Mouse (Mus musculus) CH12.LX (cell line): Measurements from ENCODE around the gene Btbd9. TPM values are rescaled to one million over a fixed set of nuclear protein-coding genes. Genes with fewer than 3 reads are reported as not detected.

Experiments used
- DNase-seq: peaks from one replicate; pipeline ENCODE4 v3.0.0-alpha.2; 2013; ENCODE audit errors: extremely low read depth
- H3K27ac ChIP-seq: 2 replicates; pipeline ENCODE4 v1.5.1; 2012; ENCODE audit warnings: low read depth, mild to moderate bottlenecking, control low read depth, moderate library complexity; ENCODE audit not compliant: insufficient read depth
- H3K27me3 ChIP-seq: replicated peaks from 2 replicates; pipeline ENCODE3; 2012; ENCODE audit warnings: inconsistent platforms
- H3K36me3 ChIP-seq, 2 experiments: replicated peaks in 1 of 2; 2 replicates each; pipeline versions ENCODE3 to v1.6.1; 2012; ENCODE audit warnings: inconsistent platforms in 1 of 2, low read length in 1 of 2, mild to moderate bottlenecking in 1 of 2, mixed read lengths in 1 of 2, moderate library complexity in 1 of 2; ENCODE audit not compliant: control insufficient read depth in 1 of 2, insufficient read depth in 1 of 2
- H3K4me1 ChIP-seq, 2 experiments: 2 replicates each; pipeline ENCODE4 v1.6.1; 2012; ENCODE audit warnings: inconsistent platforms in 1 of 2, moderate library complexity in 1 of 2; ENCODE audit not compliant: insufficient read depth in 2 of 2, control insufficient read depth in 1 of 2
- H3K4me2 ChIP-seq: 2 replicates; pipeline ENCODE4 v1.6.1; 2012; ENCODE audit warnings: low read depth, mild to moderate bottlenecking, control low read depth; ENCODE audit not compliant: poor library complexity, insufficient read depth, severe bottlenecking
- H3K4me3 ChIP-seq, 3 experiments: fragments of 150-350 bp in 1 of 3; sonication (generic) in 1 of 3; replicated peaks in 1 of 3; 2 replicates each; pipeline versions ENCODE3 to v1.5.1; 2011 to 2012; ENCODE audit warnings: low read depth in 2 of 3, low read length in 2 of 3, mild to moderate bottlenecking in 2 of 3, moderate library complexity in 2 of 3, control low read depth in 1 of 3, improper control_type of control experiment in 1 of 3, inconsistent platforms in 1 of 3, mixed read lengths in 1 of 3; ENCODE audit not compliant: poor library complexity in 1 of 3
- H3K79me2 ChIP-seq: replicated peaks from 2 replicates; pipeline ENCODE4 v1.6.1; 2012; ENCODE audit warnings: mild to moderate bottlenecking, moderate library complexity; ENCODE audit not compliant: control insufficient read depth, poor library complexity, insufficient read depth, severe bottlenecking; ENCODE audit errors: extremely low read depth
- H3K9ac ChIP-seq: 2 replicates; pipeline ENCODE4 v1.6.1; 2012; ENCODE audit warnings: low read depth, mild to moderate bottlenecking, control low read depth, moderate library complexity; ENCODE audit not compliant: insufficient read depth
- H3K9me3 ChIP-seq: replicated peaks from 2 replicates; pipeline ENCODE3; 2012; ENCODE audit warnings: low read length, inconsistent platforms, mixed read lengths
- BHLHE40 ChIP-seq: IDR thresholded peaks from 2 replicates; pipeline ENCODE4 v1.6.1; 2011; ENCODE audit warnings: mild to moderate bottlenecking, low read depth, low read length, improper control_type of control experiment
- CHD1 ChIP-seq: IDR thresholded peaks from 2 replicates; pipeline ENCODE4 v1.6.1; 2012; ENCODE audit warnings: low read depth, low read length, improper control_type of control experiment, inconsistent platforms
- CHD2 ChIP-seq: IDR thresholded peaks from 2 replicates; pipeline ENCODE4 v1.6.1; 2011; ENCODE audit warnings: low read length, improper control_type of control experiment
- CTCF ChIP-seq, 2 experiments: IDR thresholded peaks in 1 of 2; conservative IDR thresholded peaks in 1 of 2; 2 replicates each; pipeline ENCODE4 v1.5.1; 2011 to 2012; ENCODE audit warnings: low read depth in 2 of 2, low read length in 2 of 2, improper control_type of control experiment in 1 of 2, inconsistent platforms in 1 of 2, mild to moderate bottlenecking in 1 of 2, moderate library complexity in 1 of 2
- ELF1 ChIP-seq: IDR thresholded peaks from 2 replicates; pipeline ENCODE4 v1.6.1; 2014; ENCODE audit warnings: low read depth, mild to moderate bottlenecking, inconsistent platforms, low read length, improper control_type of control experiment
- EP300 ChIP-seq: IDR thresholded peaks from 2 replicates; pipeline ENCODE4 v1.6.1; 2011; ENCODE audit warnings: low read length, improper control_type of control experiment
- ETS1 ChIP-seq: conservative IDR thresholded peaks from 2 replicates; pipeline ENCODE4 v1.6.1; 2012; ENCODE audit warnings: low read depth, mild to moderate bottlenecking, inconsistent platforms, low read length, improper control_type of control experiment, moderate library complexity
- HCFC1 ChIP-seq: IDR thresholded peaks from 2 replicates; pipeline ENCODE4 v1.6.1; 2012; ENCODE audit warnings: low read depth, mild to moderate bottlenecking, inconsistent platforms, low read length, improper control_type of control experiment
- IRF4 ChIP-seq: IDR thresholded peaks from 2 replicates; pipeline ENCODE4 v1.6.1; 2014; ENCODE audit warnings: low read depth, mild to moderate bottlenecking, inconsistent platforms, low read length, improper control_type of control experiment
- JUN ChIP-seq: IDR thresholded peaks from 2 replicates; pipeline ENCODE4 v1.6.1; 2011; ENCODE audit warnings: low read depth, mild to moderate bottlenecking, low read length, improper control_type of control experiment, moderate library complexity; ENCODE audit not compliant: insufficient read depth
- JUND ChIP-seq: conservative IDR thresholded peaks from 2 replicates; pipeline ENCODE4 v1.6.1; 2011; ENCODE audit warnings: low read depth, low read length, improper control_type of control experiment
- KAT2A ChIP-seq: IDR thresholded peaks from 2 replicates; pipeline ENCODE4 v1.6.1; 2012; ENCODE audit warnings: low read length, improper control_type of control experiment, inconsistent platforms; ENCODE audit not compliant: insufficient replicate concordance
- MAFK ChIP-seq: IDR thresholded peaks from 2 replicates; pipeline ENCODE4 v1.6.1; 2011; ENCODE audit warnings: low read length, improper control_type of control experiment; ENCODE audit not compliant: insufficient replicate concordance
- MAZ ChIP-seq: IDR thresholded peaks from 2 replicates; pipeline ENCODE4 v1.6.1; 2012; ENCODE audit warnings: low read depth, mild to moderate bottlenecking, inconsistent platforms, low read length, improper control_type of control experiment, moderate library complexity
- MXI1 ChIP-seq: IDR thresholded peaks from 2 replicates; pipeline ENCODE4 v1.6.1; 2011; ENCODE audit warnings: mild to moderate bottlenecking, low read depth, low read length, improper control_type of control experiment
- MYC ChIP-seq: IDR thresholded peaks from 2 replicates; pipeline ENCODE4 v1.6.1; 2011; ENCODE audit warnings: low read depth, mild to moderate bottlenecking, improper control_type of control experiment, low read length
- NELFE ChIP-seq: IDR thresholded peaks from 2 replicates; pipeline ENCODE4 v1.6.1; 2011; ENCODE audit warnings: low read depth, low read length, improper control_type of control experiment
- PAX5 ChIP-seq: IDR thresholded peaks from 2 replicates; pipeline ENCODE4 v1.6.1; 2012; ENCODE audit warnings: low read length, inconsistent platforms, mixed read lengths
- RAD21 ChIP-seq: IDR thresholded peaks from 2 replicates; pipeline ENCODE4 v1.6.1; 2011; ENCODE audit warnings: low read depth, mild to moderate bottlenecking, low read length, improper control_type of control experiment, moderate library complexity
- TBP ChIP-seq: conservative IDR thresholded peaks from 2 replicates; pipeline ENCODE4 v1.6.1; 2011; ENCODE audit warnings: low read depth, low read length, improper control_type of control experiment
- TCF12 ChIP-seq: IDR thresholded peaks from 2 replicates; pipeline ENCODE4 v1.6.1; 2014; ENCODE audit warnings: low read depth, mild to moderate bottlenecking, inconsistent platforms, low read length, improper control_type of control experiment
- UBTF ChIP-seq: IDR thresholded peaks from 2 replicates; pipeline ENCODE4 v1.6.1; 2012; ENCODE audit warnings: low read depth, mild to moderate bottlenecking, inconsistent platforms, low read length, improper control_type of control experiment, moderate library complexity
- USF2 ChIP-seq: conservative IDR thresholded peaks from 2 replicates; pipeline ENCODE4 v1.6.1; 2011; ENCODE audit warnings: low read depth, low read length, improper control_type of control experiment
- ZKSCAN1 ChIP-seq: IDR thresholded peaks from 2 replicates; pipeline ENCODE4 v1.6.1; 2012; ENCODE audit warnings: low read depth, inconsistent platforms, low read length, improper control_type of control experiment, borderline replicate concordance
- ZNF384 ChIP-seq: IDR thresholded peaks from 2 replicates; pipeline ENCODE4 v1.6.1; 2012; ENCODE audit warnings: low read depth, low read length, improper control_type of control experiment, inconsistent platforms
- dilution Hi-C: fragments of 300-500 bp; cut with MboI; formaldehyde crosslinking; loops from 2 replicates; pipeline ENCODE4 v1.14.3; 2020; ENCODE audit warnings: low sequenced_read_pairs; ENCODE audit not compliant: extremely low pct_unique_long_range_greater_than_20kb, extremely low pct_ligation_motif_present
- in situ Hi-C: fragments of 300-500 bp; cut with MboI; formaldehyde crosslinking; loops from 3 replicates; pipeline ENCODE4 v1.14.3; 2019; ENCODE audit warnings: low sequenced_read_pairs, low pct_ligation_motif_present, low pct_unique_long_range_greater_than_20kb, mixed read lengths
- polyA plus RNA-seq: library from polyadenylated mRNA; unstranded; fragments of >175 nt; gene quantifications from 2 replicates; pipeline ENCODE4 v1.2.1, GENCODE M21; 2012; ENCODE audit warnings: low read depth; ENCODE audit not compliant: insufficient read length
- total RNA-seq, 2 experiments: library from RNA; depleted of rRNA; stranded (reverse); fragments of 300-350 nt in 1 of 2; fragments of >200 nt in 1 of 2; gene quantifications; 2 replicates each; pipeline ENCODE4 v1.2.3; 2012 to 2014

Btbd9 gene
- total and polyA plus RNA-seq, 3 experiments = 19.3 to 25.4 (median 20.0) TPM

GRCm38 (mm10) chr17:30495154-30495553, 81.1 kb downstream of the Btbd9 start:
- H3K36me3 ChIP-seq = peaks cover 4 to 34% of the 10 kb centered on the region in 2 experiments
- no peaks in the 10 kb centered on the region for H3K27me3 ChIP-seq
- no peak overlapping the region for H3K9ac ChIP-seq
- peaks cover 0 to 13% of the 10 kb centered on the region in 2 experiments; a peak in 2 of 4 replicates for H3K4me1 ChIP-seq
- TF ChIP-seq TBP = no peak
- no peak for TF ChIP-seq MAZ
- TF ChIP-seq EP300 = peak; percentile 29; the same call in 1 of the 2 replicates
- no peak for TF ChIP-seq BHLHE40
- TF ChIP-seq ZKSCAN1 = no peak
- peak; percentile 98 for TF ChIP-seq MAFK
- no peak for TF ChIP-seq PAX5
- no peak for TF ChIP-seq MXI1
- TF ChIP-seq ELF1 = no peak
- TF ChIP-seq MYC = no peak
- TF ChIP-seq RAD21 = no peak
- TF ChIP-seq JUND = peak; percentile 68; the same call in 1 of the 2 replicates
- TF ChIP-seq ETS1 = peak; percentile 27; the same call in 1 of the 2 replicates
- in situ Hi-C loops = no loop called here
- no peak overlapping the region for H3K4me3 ChIP-seq
- no peak overlapping the region for H3K4me2 ChIP-seq
- dilution Hi-C loops = no loop called here
- H3K79me2 ChIP-seq = no peaks in the 10 kb centered on the region
- H3K27ac ChIP-seq = no peak overlapping the region
- no peaks in the 10 kb centered on the region for H3K9me3 ChIP-seq
- DNase-seq = peak; percentile 46

- H3K36me3 ChIP-seq = peaks cover 0 to 28% of the 10 kb centered on the region in 2 experiments
- peaks cover 0 to 13% of the 10 kb centered on the region in 2 experiments; a peak in 2 of 4 replicates for H3K4me1 ChIP-seq
- no peaks in the 10 kb centered on the region for H3K9me3 ChIP-seq
- no peak for DNase-seq
- no peak overlapping the region for H3K27ac ChIP-seq
- no peaks in the 10 kb centered on the region for H3K27me3 ChIP-seq
- no peak overlapping the region for H3K4me2 ChIP-seq
- in situ Hi-C loops (no loop called here), dilution Hi-C loops (no loop called here)
- no peak overlapping the region for H3K9ac ChIP-seq
- H3K4me3 ChIP-seq = no peak overlapping the region
- H3K79me2 ChIP-seq = no peaks in the 10 kb centered on the region
- no peak for TF ChIP-seq CTCF (conservative IDR thresholded peaks at IDR 0.05 in 1 of 2, IDR thresholded peaks at IDR 0.05 in 1 of 2; ENCODE audit: low read depth in 2 of 2, low read length in 2 of 2)
- TF ChIP-seq JUN = no peak
- TF ChIP-seq KAT2A = no peak
- TF ChIP-seq HCFC1 = no peak
- TF ChIP-seq USF2 = no peak
- TF ChIP-seq ETS1 = no peak
- TF ChIP-seq ZNF384 = no peak
- TF ChIP-seq TCF12 = no peak
- no peak for TF ChIP-seq EP300
- TF ChIP-seq MXI1 = no peak
- TF ChIP-seq IRF4 = no peak
- TF ChIP-seq MYC = no peak
- no peak for TF ChIP-seq CHD1
- no peak for TF ChIP-seq PAX5
- no peak for TF ChIP-seq NELFE
- TF ChIP-seq UBTF = no peak
- no peak for TF ChIP-seq CHD2
- no peak for TF ChIP-seq JUND
Measured at GRCm38 (mm10) chr17:30493481-30493880, 82.8 kb downstream of the Btbd9 start.
